In genomic region chr17:35251981-35252380, GRCm38 (mm10) we compare ENCODE assay signal across 28 mouse cellular contexts. TPM values are rescaled to one million over a fixed set of nuclear protein-coding genes. Genes with fewer than 3 reads are reported as not detected.
DNase-seq lines count a peak whose midpoint lies in the region; ATAC-seq lines count a peak whose summit lies in the region.
"Had no signal": no experiment of that assay in that cellular context is flagged by ENCODE, and none has a peak within 500 bp of the region (broad histone marks: within the 10 kb centered on the region; RNA-seq: fewer than 3 reads in every experiment).

No protein-coding gene starts in this region.

- no peaks in the 10 kb centered on the region for H3K9me3 ChIP-seq in limb, embryonic 15.5 days
- no peaks in the 10 kb centered on the region for H3K9me3 ChIP-seq in limb, embryonic 10.5 days (replicated peaks)
- no peaks in the 10 kb centered on the region for H3K9me3 ChIP-seq in midbrain, embryonic 11.5 days (ENCODE audit: control insufficient read depth, low read length)
- no peaks in the 10 kb centered on the region for H3K9me3 ChIP-seq in midbrain, embryonic 16.5 days (replicated peaks; ENCODE audit: control insufficient read depth, low read length, poor library complexity, severe bottlenecking)
- H3K9me3 ChIP-seq: embryonic facial prominence, embryonic 12.5 days; embryonic facial prominence, embryonic 15.5 days; heart, embryonic 13.5 days had no signal

- H3K4me3 ChIP-seq in limb, embryonic 15.5 days = no peak overlapping the region
- no peak overlapping the region for H3K4me3 ChIP-seq in limb, embryonic 10.5 days
- no peak overlapping the region for H3K4me3 ChIP-seq in midbrain, embryonic 11.5 days (ENCODE audit: low read depth, low read length)
- H3K4me3 ChIP-seq in midbrain, embryonic 16.5 days (ENCODE audit: low read depth, low read length) = no peak overlapping the region
- H3K4me3 ChIP-seq: embryonic facial prominence, embryonic 12.5 days; embryonic facial prominence, embryonic 15.5 days; gastrocnemius, adult 2 months; heart, embryonic 13.5 days had no signal

- H3K27ac ChIP-seq in limb, embryonic 15.5 days = peak overlapping the region; percentile 18; the same call in 1 of the 2 replicates
- H3K27ac ChIP-seq in limb, embryonic 10.5 days = no peak overlapping the region
- H3K27ac ChIP-seq in midbrain, embryonic 11.5 days (ENCODE audit: low read depth, low read length) = no peak overlapping the region
- no peak overlapping the region for H3K27ac ChIP-seq in midbrain, embryonic 16.5 days (ENCODE audit: low read length)
- H3K27ac ChIP-seq: embryonic facial prominence, embryonic 12.5 days; embryonic facial prominence, embryonic 15.5 days; gastrocnemius, adult 2 months; heart, embryonic 13.5 days; hindbrain, embryonic 14.5 days; hindbrain, postnatal 0 days had no signal

- H3K36me3 ChIP-seq in limb, embryonic 15.5 days = peaks cover 71% of the 10 kb centered on the region
- H3K36me3 ChIP-seq in limb, embryonic 10.5 days = peaks cover 74% of the 10 kb centered on the region
- H3K36me3 ChIP-seq in midbrain, embryonic 11.5 days (ENCODE audit: control insufficient read depth, insufficient read depth, low read length) = peaks cover 45% of the 10 kb centered on the region
- peaks cover 54% of the 10 kb centered on the region for H3K36me3 ChIP-seq in midbrain, embryonic 16.5 days (ENCODE audit: control insufficient read depth, insufficient read depth, low read length)

- no peak for ATAC-seq in limb, embryonic 15.5 days (ENCODE audit: insufficient number of reproducible peaks, low FRiP score, low TSS enrichment, low read depth)
- no peak for ATAC-seq in midbrain, embryonic 11.5 days (ENCODE audit: low FRiP score)
- no peak for ATAC-seq in midbrain, embryonic 16.5 days
- ATAC-seq: CD4-positive, CD25-positive, alpha-beta regulatory T cell, adult 4 months; forebrain, embryonic 14.5 days; forebrain, postnatal 0 days; hindbrain, postnatal 0 days; inflammation-experienced regulatory T-cells, adult 6 months; intestine, embryonic 16.5 days had no signal

- peak; percentile 19 for DNase-seq in cerebellum, adult 9-10 months
- DNase-seq in cerebellum, postnatal 4 days (ENCODE audit: low spot score in 2 of 2) = no peak
- DNase-seq in limb, embryonic 10.5 days (ENCODE audit: low spot score) = no peak
- DNase-seq in midbrain, embryonic 11.5 days (ENCODE audit: low spot score, missing footprints) = peak; percentile 84
- DNase-seq: adrenal gland, postnatal 10 days; adrenal gland, postnatal 36 days; cerebellum, adult 11 months; cerebellum, postnatal 10 days; forebrain, postnatal 0 days; gastrocnemius, adult 2 months; gastrocnemius, postnatal 14 days; heart, adult 18-20 months; heart, postnatal 14 days; heart, postnatal 4 days had no signal

- H3K4me2 ChIP-seq in limb, embryonic 15.5 days = no peak overlapping the region
- H3K4me2 ChIP-seq in midbrain, embryonic 11.5 days = no peak overlapping the region
- no peak overlapping the region for H3K4me2 ChIP-seq in midbrain, embryonic 16.5 days (ENCODE audit: low read length)
- H3K4me2 ChIP-seq: embryonic facial prominence, embryonic 12.5 days; embryonic facial prominence, embryonic 15.5 days; heart, embryonic 13.5 days; hindbrain, embryonic 14.5 days had no signal

- H3K27me3 ChIP-seq in limb, embryonic 15.5 days = no peaks in the 10 kb centered on the region
- H3K27me3 ChIP-seq in limb, embryonic 10.5 days (ENCODE audit: low read depth, poor library complexity, severe bottlenecking) = no peaks in the 10 kb centered on the region
- H3K27me3 ChIP-seq in midbrain, embryonic 11.5 days (ENCODE audit: control insufficient read depth, insufficient read depth, low read length) = no peaks in the 10 kb centered on the region
- no peaks in the 10 kb centered on the region for H3K27me3 ChIP-seq in midbrain, embryonic 16.5 days (ENCODE audit: control insufficient read depth, insufficient read depth, low read depth, low read length)
- H3K27me3 ChIP-seq: embryonic facial prominence, embryonic 12.5 days; embryonic facial prominence, embryonic 15.5 days; heart, embryonic 13.5 days had no signal

- H3K9ac ChIP-seq in limb, embryonic 15.5 days = no peak overlapping the region
- H3K9ac ChIP-seq in midbrain, embryonic 11.5 days (ENCODE audit: low read length) = no peak overlapping the region
- no peak overlapping the region for H3K9ac ChIP-seq in midbrain, embryonic 16.5 days (ENCODE audit: low read depth, low read length)
- H3K9ac ChIP-seq: embryonic facial prominence, embryonic 12.5 days; embryonic facial prominence, embryonic 15.5 days; forebrain, postnatal 0 days; heart, embryonic 13.5 days; hindbrain, embryonic 14.5 days had no signal

- 71% methylated on average over 5 of the region's 5 CpGs for WGBS in limb, embryonic 15.5 days
- 90% methylated on average over 5 of the region's 5 CpGs for WGBS in limb, embryonic 10.5 days
- WGBS in midbrain, embryonic 11.5 days = 88% methylated on average over 5 of the region's 5 CpGs
- 80% methylated on average over 5 of the region's 5 CpGs for WGBS in midbrain, embryonic 16.5 days

- H3K4me1 ChIP-seq in limb, embryonic 15.5 days = no peaks in the 10 kb centered on the region
- no peaks in the 10 kb centered on the region; the same call in 1 of the 2 replicates for H3K4me1 ChIP-seq in limb, embryonic 10.5 days
- H3K4me1 ChIP-seq in midbrain, embryonic 11.5 days (ENCODE audit: control insufficient read depth, insufficient read depth, low read length) = no peaks in the 10 kb centered on the region
- no peaks in the 10 kb centered on the region for H3K4me1 ChIP-seq in midbrain, embryonic 16.5 days (ENCODE audit: control insufficient read depth, insufficient read depth, low read length)

RNA-seq across cellular contexts. Expression of gene Ddx39b, which starts 10.4 kb away (rescaled TPM):
- 401 and 418 TPM in 2 replicates for polyA plus RNA-seq in limb, embryonic 15.5 days (2015; fragmentation: Nextera tagmentation; extraction: Ambion mirVana)
- polyA plus RNA-seq in limb, embryonic 10.5 days (2016; fragmentation: Nextera tagmentation; extraction: Ambion mirVana) = 749 and 792 TPM in 2 replicates
- 649 and 657 TPM in 2 replicates for polyA plus RNA-seq in midbrain, embryonic 11.5 days (2014; fragmentation: Nextera tagmentation; extraction: Ambion mirVana)
- 339 and 357 TPM in 2 replicates for polyA plus RNA-seq in midbrain, embryonic 16.5 days (2015; fragmentation: Nextera tagmentation; extraction: Ambion mirVana)

RNA-seq across cellular contexts. Expression of gene H2-D1, which starts 10.5 kb away (rescaled TPM):
- polyA plus RNA-seq in limb, embryonic 15.5 days (2015; fragmentation: Nextera tagmentation; extraction: Ambion mirVana) = 84.7 and 93.0 TPM in 2 replicates
- polyA plus RNA-seq in limb, embryonic 10.5 days (2016; fragmentation: Nextera tagmentation; extraction: Ambion mirVana) = 21.4 and 23.1 TPM in 2 replicates
- 42.2 and 45.9 TPM in 2 replicates for polyA plus RNA-seq in midbrain, embryonic 11.5 days (2014; fragmentation: Nextera tagmentation; extraction: Ambion mirVana)
- 82.5 and 109 TPM in 2 replicates for polyA plus RNA-seq in midbrain, embryonic 16.5 days (2015; fragmentation: Nextera tagmentation; extraction: Ambion mirVana)

RNA-seq across cellular contexts. Expression of gene Nfkbil1, which starts 16.4 kb away (rescaled TPM):
- polyA plus RNA-seq in limb, embryonic 15.5 days (2015; fragmentation: Nextera tagmentation; extraction: Ambion mirVana) = 11.2 and 11.8 TPM in 2 replicates
- polyA plus RNA-seq in limb, embryonic 10.5 days (2016; fragmentation: Nextera tagmentation; extraction: Ambion mirVana) = 10.7 and 12.1 TPM in 2 replicates
- 3.3 and 4.4 TPM in 2 replicates for polyA plus RNA-seq in midbrain, embryonic 11.5 days (2014; fragmentation: Nextera tagmentation; extraction: Ambion mirVana)
- polyA plus RNA-seq in midbrain, embryonic 16.5 days (2015; fragmentation: Nextera tagmentation; extraction: Ambion mirVana) = 9.2 and 9.4 TPM in 2 replicates

RNA-seq across cellular contexts. Expression of gene Atp6v1g2, which starts 18.5 kb away (rescaled TPM):
- polyA plus RNA-seq in limb, embryonic 15.5 days (2015; fragmentation: Nextera tagmentation; extraction: Ambion mirVana) = 3.7 and 3.8 TPM in 2 replicates
- polyA plus RNA-seq in limb, embryonic 10.5 days (2016; fragmentation: Nextera tagmentation; extraction: Ambion mirVana) = 4.5 and 5.2 TPM in 2 replicates
- polyA plus RNA-seq in midbrain, embryonic 11.5 days (2014; fragmentation: Nextera tagmentation; extraction: Ambion mirVana) = 17.0 and 17.8 TPM in 2 replicates
- polyA plus RNA-seq in midbrain, embryonic 16.5 days (2015; fragmentation: Nextera tagmentation; extraction: Ambion mirVana) = 111 and 139 TPM in 2 replicates

RNA-seq across cellular contexts. Expression of gene Gm16181, which starts 31.3 kb away (rescaled TPM):
- polyA plus RNA-seq in limb, embryonic 15.5 days (2015; fragmentation: Nextera tagmentation; extraction: Ambion mirVana) = 0.41 and 0.77 TPM in 2 replicates
- polyA plus RNA-seq in limb, embryonic 10.5 days (2016; fragmentation: Nextera tagmentation; extraction: Ambion mirVana) = 0.30 and 0.33 TPM in 2 replicates
- polyA plus RNA-seq in midbrain, embryonic 11.5 days (2014; fragmentation: Nextera tagmentation; extraction: Ambion mirVana) = not detected in 2 replicates
- 0.38 and 0.57 TPM in 2 replicates for polyA plus RNA-seq in midbrain, embryonic 16.5 days (2015; fragmentation: Nextera tagmentation; extraction: Ambion mirVana)
- polyA plus RNA-seq: C2C12; embryonic facial prominence, embryonic 12.5 days; forebrain, embryonic 11.5 days; forebrain, embryonic 14.5 days; forebrain, postnatal 0 days; frontal cortex, adult 2 months; heart, embryonic 13.5 days; hindbrain, embryonic 14.5 days had no signal

Comparison
In these comparisons a context has a peak if more than half of its experiments do, and no peak if none do; other contexts are left out.
1. DNase-seq: peak in cerebellum, adult 9-10 months (single experiment) and midbrain, embryonic 11.5 days (single experiment); none in cerebellum, postnatal 4 days (0 of 2) and limb, embryonic 10.5 days (single experiment).